8 mouse cellular contexts compared by ENCODE assay signal in genomic region chrX:97377065-97377421, GRCm38 (mm10). TPM values are rescaled to one million over a fixed set of nuclear protein-coding genes. Genes with fewer than 3 reads are reported as not detected.
DNase-seq lines count a peak whose midpoint lies in the region; ATAC-seq and TF ChIP-seq lines count a peak whose summit lies in the region.

Gene Eda2r (minus strand): TSS chrX:97377216.

- H3K27me3 ChIP-seq in E14TG2a.4 (ENCODE audit: insufficient read depth, low read length) = no peaks in the 10 kb centered on the region
- H3K27me3 ChIP-seq in forebrain, embryonic 11.5 days (ENCODE audit: control insufficient read depth, insufficient read depth, low read length) = no peaks in the 10 kb centered on the region
- H3K27me3 ChIP-seq in heart, postnatal 0 days (ENCODE audit: control insufficient read depth, insufficient read depth, low read length) = no peaks in the 10 kb centered on the region
- peaks cover 9% of the 10 kb centered on the region for H3K27me3 ChIP-seq in megakaryocyte, embryonic 14.5 days (replicated peaks)

- TF ChIP-seq CTCF in E14TG2a.4 (conservative IDR thresholded peaks at IDR 0.05; ENCODE audit: low read length) = no peak
- TF ChIP-seq CTCF in heart, postnatal 0 days (IDR thresholded peaks at IDR 0.05; ENCODE audit: low read depth) = no peak

- no peak within 1 kb of the TSS for H3K27ac ChIP-seq in forebrain, embryonic 11.5 days (ENCODE audit: low read depth, low read length)
- peak within 1 kb of the TSS; percentile 56 for H3K27ac ChIP-seq in heart, postnatal 0 days (ENCODE audit: low read depth)

- peak; percentile 74 for DNase-seq in adrenal gland, adult 2 months
- peak; percentile 49 for DNase-seq in forebrain, embryonic 11.5 days (ENCODE audit: low spot score)
- peak; percentile 77 for DNase-seq in heart, postnatal 0 days (ENCODE audit: low spot score)
- peak; percentile 27 to 67 for DNase-seq in kidney, postnatal 25 days
- DNase-seq in testis, postnatal 10 days (ENCODE audit: low spot score) = peak; percentile 43
- no peak for DNase-seq in thymus, postnatal 25 days

- no peak for TF ChIP-seq EP300 in heart, postnatal 0 days (IDR thresholded peaks at IDR 0.05; ENCODE audit: low read depth)

- H3K9ac ChIP-seq in forebrain, embryonic 11.5 days (ENCODE audit: low read length) = no peak within 1 kb of the TSS
- no peak within 1 kb of the TSS for H3K9ac ChIP-seq in heart, postnatal 0 days (replicated peaks; ENCODE audit: low read depth, low read length)

- no peaks in the 10 kb centered on the region for H3K36me3 ChIP-seq in E14TG2a.4 (ENCODE audit: insufficient read depth, low read length)
- H3K36me3 ChIP-seq in forebrain, embryonic 11.5 days (ENCODE audit: control insufficient read depth, insufficient read depth, low read length) = no peaks in the 10 kb centered on the region
- H3K36me3 ChIP-seq in heart, postnatal 0 days (replicated peaks; ENCODE audit: control insufficient read depth, insufficient read depth, low read length) = no peaks in the 10 kb centered on the region
- H3K36me3 ChIP-seq in megakaryocyte, embryonic 14.5 days (replicated peaks; ENCODE audit: low read length) = no peaks in the 10 kb centered on the region

- peak; percentile 98 for ATAC-seq in forebrain, embryonic 11.5 days (replicated peaks; ENCODE audit: low FRiP score)
- ATAC-seq in heart, postnatal 0 days (ENCODE audit: insufficient read depth, low read depth) = peak; percentile 91

- no peaks in the 10 kb centered on the region for H3K9me3 ChIP-seq in E14TG2a.4 (ENCODE audit: low read length)
- H3K9me3 ChIP-seq in forebrain, embryonic 11.5 days (ENCODE audit: control insufficient read depth, low read length) = no peaks in the 10 kb centered on the region
- no peaks in the 10 kb centered on the region for H3K9me3 ChIP-seq in heart, postnatal 0 days (replicated peaks; ENCODE audit: control insufficient read depth, low read length)
- no peaks in the 10 kb centered on the region for H3K9me3 ChIP-seq in megakaryocyte, embryonic 14.5 days

- 16% methylated on average over 8 of the region's 8 CpGs for WGBS in forebrain, embryonic 11.5 days
- WGBS in heart, postnatal 0 days = 16% methylated on average over 8 of the region's 8 CpGs

- H3K4me2 ChIP-seq in forebrain, embryonic 11.5 days (ENCODE audit: low read depth, low read length, severe bottlenecking) = peak within 1 kb of the TSS; percentile 45; the same call in 1 of the 2 replicates
- H3K4me2 ChIP-seq in heart, postnatal 0 days (ENCODE audit: low read depth, low read length) = peak within 1 kb of the TSS; percentile 45

- H3K4me1 ChIP-seq in E14TG2a.4 (replicated peaks; ENCODE audit: low read depth, low read length) = peaks cover 9% of the 10 kb centered on the region
- no peaks in the 10 kb centered on the region for H3K4me1 ChIP-seq in forebrain, embryonic 11.5 days (replicated peaks; ENCODE audit: control insufficient read depth, insufficient read depth, low read length)
- no peaks in the 10 kb centered on the region for H3K4me1 ChIP-seq in heart, postnatal 0 days (ENCODE audit: control insufficient read depth, insufficient read depth)
- no peaks in the 10 kb centered on the region for H3K4me1 ChIP-seq in megakaryocyte, embryonic 14.5 days

- H3K4me3 ChIP-seq in E14TG2a.4 (replicated peaks; ENCODE audit: low read length) = peak within 1 kb of the TSS; percentile 80
- peak within 1 kb of the TSS; percentile 18; the same call in 1 of the 2 replicates for H3K4me3 ChIP-seq in forebrain, embryonic 11.5 days (ENCODE audit: low read depth, low read length)
- H3K4me3 ChIP-seq in heart, postnatal 0 days (ENCODE audit: low read depth, low read length) = peak within 1 kb of the TSS; percentile 28
- H3K4me3 ChIP-seq in megakaryocyte, embryonic 14.5 days (replicated peaks) = peak within 1 kb of the TSS; percentile 84

RNA-seq across cellular contexts. Expression of gene Eda2r, which starts in this region (rescaled TPM):
- total RNA-seq in adrenal gland, adult 2 months (2021) = 1 to 10 TPM in 1 of 2 experiments, under 1 TPM in 1; 0.78 to 1.7 TPM
- polyA plus RNA-seq in adrenal gland, adult 2 months (2012; rRNA removed) = 0.16 and 0.22 TPM in 2 replicates
- polyA plus RNA-seq in forebrain, embryonic 11.5 days (2014; fragmentation: Nextera tagmentation; extraction: Ambion mirVana) = 0.96 and 1.1 TPM in 2 replicates
- 2.0 and 2.4 TPM in 2 replicates for total RNA-seq in heart, postnatal 0 days (2014; rRNA removed; ENCODE audit: low replicate concordance)
- polyA plus RNA-seq in heart, postnatal 0 days (2015; fragmentation: Nextera tagmentation; extraction: Ambion mirVana) = 1.7 and 1.8 TPM in 2 replicates
- 0.02 TPM in 1 of 2 replicates, not detected in the other for polyA plus RNA-seq in megakaryocyte, embryonic 14.5 days (2012; ENCODE audit: insufficient read depth, low replicate concordance)

Comparison
In these comparisons a context has a peak if more than half of its experiments do, and no peak if none do; other contexts are left out.
1. H3K4me3 ChIP-seq: peak in every context shown above with its lines; median percentile 84 in megakaryocyte, embryonic 14.5 days; 80 in E14TG2a.4; 28 in heart, postnatal 0 days; 18 in forebrain, embryonic 11.5 days.